Comparison of ENCODE assay signal across 8 mouse cellular contexts in the genomic region with DNA sequence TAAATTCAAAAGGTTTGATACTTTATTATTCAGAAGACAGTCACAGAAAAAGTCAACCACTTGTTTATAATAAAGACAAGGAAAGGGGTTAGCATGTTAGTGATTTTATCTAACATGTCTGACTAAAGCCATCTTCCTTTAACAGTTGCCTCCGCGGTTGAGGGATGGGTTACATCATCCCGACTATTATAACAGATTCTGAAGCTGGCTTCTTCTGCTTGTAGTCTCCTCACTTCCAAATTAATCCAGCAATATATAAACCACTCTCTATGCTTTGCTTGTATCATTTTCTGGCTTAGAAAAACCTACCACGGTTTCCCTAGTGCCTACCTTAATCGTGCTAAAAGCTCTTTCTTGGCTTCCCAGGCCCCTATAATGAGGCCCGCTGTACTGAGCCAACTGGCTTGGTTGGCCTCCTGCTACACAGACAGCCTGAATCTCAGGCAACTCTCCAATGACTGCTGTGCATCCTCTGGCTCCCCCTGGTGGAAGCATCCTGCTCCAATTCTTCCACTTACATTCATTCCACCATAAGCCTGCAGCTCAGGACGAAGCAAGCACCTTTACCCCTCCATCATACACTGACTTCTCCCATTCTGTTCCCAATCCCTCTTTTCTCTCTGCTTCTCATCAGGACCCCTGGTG. TPM values are rescaled to one million over a fixed set of nuclear protein-coding genes. Genes with fewer than 3 reads are reported as not detected.
A peak's percentile ranks its signal among the peaks of the same experiment; 100 is the strongest.
DNase-seq lines count a peak whose midpoint lies in the region; ATAC-seq and TF ChIP-seq lines count a peak whose summit lies in the region.

No protein-coding gene starts in this region.

- no peak overlapping the region for H3K4me3 ChIP-seq in ES-E14 (ENCODE audit: insufficient read depth in 1 of 2, low read depth in 1 of 2, low read length in 2 of 2, poor library complexity in 1 of 2, severe bottlenecking in 1 of 2)

- no peaks in the 10 kb centered on the region for H3K4me1 ChIP-seq in ES-E14 (ENCODE audit: control insufficient read depth in 2 of 2, insufficient read depth in 2 of 2, low read length in 2 of 2, poor library complexity in 1 of 2)

- H3K36me3 ChIP-seq in ES-E14 (ENCODE audit: control insufficient read depth, insufficient read depth, low read length, poor library complexity, severe bottlenecking): peaks cover 8% of the 10 kb centered on the region

- intact Hi-C loops in heart, postnatal 25 days (cut with DNase I): loop anchor here (5.0 kb wide), 1 partner anchor 186 kb away; a partner anchor contains a TSS

- ATAC-seq in erythroid progenitor cell, adult 5-6 weeks (replicated peaks; ENCODE audit: low FRiP score, poor library complexity, severe bottlenecking): peak; percentile 61; the same call in 1 of the 2 replicates

- no peaks in the 10 kb centered on the region for H3K9me3 ChIP-seq in ES-E14 (ENCODE audit: control insufficient read depth, insufficient read depth, low read depth, low read length)

- peak; percentile 47 for DNase-seq in ES-E14 (ENCODE audit: low read depth, low spot score)
- peak; percentile 95 for DNase-seq in brain, adult 2 months (ENCODE audit: low read depth, low spot score)
- DNase-seq in heart, postnatal 25 days (ENCODE audit: low spot score): peak; percentile 43
- peak; percentile 78 to 88 for DNase-seq in layer of hippocampus, postnatal 14 days (ENCODE audit: low spot score in 2 of 2)
- peak; percentile 84 for DNase-seq in lung, postnatal 36 days
- DNase-seq in retina, postnatal 1 day: peak; percentile 80
- peak; percentile 41 to 44 for DNase-seq in thymus, postnatal 36 days

- in situ Hi-C loops in ES-E14 (cut with MboI; ENCODE audit: low sequenced_read_pairs in 2 of 2, unreplicated experiment in 2 of 2): no loop called here

- H3K9ac ChIP-seq in ES-E14 (ENCODE audit: insufficient read depth, low read depth, low read length, poor library complexity, severe bottlenecking): no peak overlapping the region

- H3K27ac ChIP-seq in ES-E14 (ENCODE audit: insufficient read depth, low read depth, low read length, poor library complexity, severe bottlenecking): no peak overlapping the region

TF ChIP-seq in ES-E14, 5 proteins besides CTCF, POLR2A, EP300 and RAD21:
- no peak for TF ChIP-seq MAFK (IDR thresholded peaks at IDR 0.05; ENCODE audit: insufficient read depth, low read depth, low read length)
- TF ChIP-seq CHD2 (IDR thresholded peaks at IDR 0.05; ENCODE audit: low read depth, low read length): no peak
- TF ChIP-seq HCFC1 (IDR thresholded peaks at IDR 0.05; ENCODE audit: borderline replicate concordance, insufficient read depth, low read length): no peak
- TF ChIP-seq ZNF384 (IDR thresholded peaks at IDR 0.05; ENCODE audit: low read depth, low read length): no peak
- no peak for TF ChIP-seq ZC3H11A (IDR thresholded peaks at IDR 0.05; ENCODE audit: borderline replicate concordance, low read depth, low read length)

RNA-seq across cellular contexts. Expression of a gene that starts 18.0 kb away (rescaled TPM):
- total RNA-seq in ES-E14 (2012; rRNA removed): 33.1 and 34.0 TPM in 2 replicates
- 79.6 and 86.1 TPM in 2 replicates for total RNA-seq in erythroid progenitor cell, adult 5-6 weeks (2015; ENCODE audit: low replicate concordance)
- 42.2 and 54.8 TPM in 2 replicates for total RNA-seq in erythroid progenitor cell, adult 5-6 weeks (2017; ENCODE audit: low replicate concordance)
- total RNA-seq in heart, postnatal 25 days (2021): 100 to 1,000 TPM; 124 to 133 TPM
- 10 to 100 TPM; 66.3 to 73.2 TPM for total RNA-seq in layer of hippocampus, postnatal 14 days (2021)

Comparison
In these comparisons a context has a peak if more than half of its experiments do, and no peak if none do; other contexts are left out.
1. DNase-seq: peak in every context shown above with its lines; median percentile 95 in brain, adult 2 months; 84 in lung, postnatal 36 days; 83 in layer of hippocampus, postnatal 14 days; 80 in retina, postnatal 1 day; 47 in ES-E14; 43 in heart, postnatal 25 days; 42 in thymus, postnatal 36 days.